Mouse (Mus musculus) heart, postnatal 0 days (tissue): ENCODE measurements around the gene Gm3269.
"Not testable (repeated sequence)": the region's sequence is repeated elsewhere in the genome, so short reads cannot be mapped to it uniquely, and the experiment has no call there.

Experiments
- CTCF ChIP-seq: IDR thresholded peaks from 2 replicates; pipeline ENCODE4 v1.5.1; 2016; ENCODE audit warnings: antibody characterized with exemption, control low read depth, low read depth
- EP300 ChIP-seq: IDR thresholded peaks from 2 replicates; pipeline ENCODE4 v1.6.1; 2016; ENCODE audit warnings: antibody characterized with exemption, low read depth

- not testable (repeated sequence) for TF ChIP-seq CTCF, EP300
Observed at GRCm38 (mm10) chr14:4855299-4855980, 17.5 kb downstream of the Gm3269 start, which contains the start of gene Gm3264.
